Mouse (Mus musculus): ENCODE results near the gene Neo1.

- TF ChIP-seq CTCF (IDR thresholded peaks at IDR 0.05; ENCODE audit: low read depth) (no peak), EP300 (IDR thresholded peaks at IDR 0.05; ENCODE audit: low read depth) (no peak)
Observed at GRCm38 (mm10) chr9:58832939-58833338, 203.3 kb downstream of the Neo1 start.

Measured in liver, embryonic 14.5 days (tissue).